Mouse (Mus musculus) forebrain, embryonic 11.5 days (tissue): ENCODE data around the gene Rabggta. TPM values are rescaled to one million over a fixed set of nuclear protein-coding genes. Genes with fewer than 3 reads are reported as not detected.

Experiments used
- ATAC-seq: fragments of 200-750 bp; cut with Nextera tagmentation; replicated peaks from 2 replicates; pipeline ENCODE4 v1.8.0; 2017; ENCODE audit warnings: moderate TSS enrichment; ENCODE audit not compliant: low FRiP score
- DNase-seq: peaks from one replicate; pipeline ENCODE4 v3.0.0-alpha.2; 2017; ENCODE audit warnings: low spot score
- H3K27ac ChIP-seq: fragments of 300-500 bp; sonication (generic); 2 replicates; pipeline ENCODE4 v1.5.1; 2014; ENCODE audit warnings: low read depth, low read length
- H3K27me3 ChIP-seq: fragments of 300-500 bp; sonication (generic); 2 replicates; pipeline ENCODE4 v1.6.1; 2014; ENCODE audit warnings: mild to moderate bottlenecking, low read length, mixed read lengths; ENCODE audit not compliant: control insufficient read depth, insufficient read depth
- H3K36me3 ChIP-seq: fragments of 300-500 bp; sonication (generic); 2 replicates; pipeline ENCODE4 v1.6.1; 2014; ENCODE audit warnings: mild to moderate bottlenecking, low read length, moderate library complexity, mixed read lengths; ENCODE audit not compliant: control insufficient read depth, insufficient read depth
- H3K4me1 ChIP-seq: fragments of 300-500 bp; sonication (generic); replicated peaks from 2 replicates; pipeline ENCODE4 v1.6.1; 2014; ENCODE audit warnings: low read length, mixed read lengths; ENCODE audit not compliant: control insufficient read depth, insufficient read depth
- H3K4me2 ChIP-seq: fragments of 300-500 bp; sonication (generic); 2 replicates; pipeline ENCODE4 v1.6.1; 2014; ENCODE audit warnings: low read depth, mild to moderate bottlenecking, low read length, moderate library complexity, mixed read lengths; ENCODE audit not compliant: severe bottlenecking
- H3K4me3 ChIP-seq: fragments of 300-500 bp; sonication (generic); 2 replicates; pipeline ENCODE4 v1.5.1; 2014; ENCODE audit warnings: low read depth, low read length
- H3K9ac ChIP-seq: fragments of 300-500 bp; sonication (generic); 2 replicates; pipeline ENCODE4 v1.6.1; 2014; ENCODE audit warnings: low read length
- H3K9me3 ChIP-seq: fragments of 300-500 bp; sonication (generic); 2 replicates; pipeline ENCODE4 v1.6.1; 2016; ENCODE audit warnings: low read length, mixed read lengths; ENCODE audit not compliant: control insufficient read depth
- WGBS: fragments of 180-500 bp; shearing (Covaris S2); extraction: QIAGEN DNeasy Blood & Tissue Kit; methylation state at CpG from one replicate; pipeline ENCODE4 v1.1.7; 2014; 5-methylcytosine and 5-hydroxymethylcytosine counted together
- polyA plus RNA-seq: library from polyadenylated mRNA; unstranded; fragments of >200 nt; fragmentation: Nextera tagmentation; extraction: Ambion mirVana; gene quantifications from 2 replicates; pipeline ENCODE4 v1.2.1, GENCODE M21; 2014

Rabggta gene
- polyA plus RNA-seq, 1 experiment from 2014 or later, result 23.4 TPM

GRCm38 (mm10) chr14:55671486-55671832, 50.6 kb downstream of the Rabggta start:
- Histone ChIP-seq H3K36me3 (no peaks in the 10 kb centered on the region), H3K27me3 (no peaks in the 10 kb centered on the region), H3K27ac (peak overlapping the region; percentile 79), H3K4me3 (peak overlapping the region; percentile 83), H3K4me1 (0 out of 2 replicates have a peak, but pooled peaks cover 2% of the 10 kb centered on the region), H3K9ac (peak overlapping the region; percentile 76), H3K4me2 (peak overlapping the region; percentile 54), H3K9me3 (no peaks in the 10 kb centered on the region)
- ATAC-seq, result peak; percentile 48
- DNase-seq, result no peak
- 0% methylated on average over 12 of the region's 12 CpGs for WGBS

Other genes starting within 250 kb of the Rabggta start
- 30.2 and 36.5 TPM in 2 replicates for gene Dhrs4, start 243.5 kb downstream of the Rabggta start, polyA plus RNA-seq
- 13.3 and 14.6 TPM in 2 replicates for gene Carmil3, start 231.6 kb downstream of the Rabggta start, polyA plus RNA-seq
- 0.21 and 0.28 TPM in 2 replicates for gene Cpne6, start 211.8 kb downstream of the Rabggta start, polyA plus RNA-seq
- gene Nrl, start 197.3 kb downstream of the Rabggta start, polyA plus RNA-seq, result not detected in 2 replicates
- gene Pck2, start 182.0 kb downstream of the Rabggta start, polyA plus RNA-seq, result 16.2 and 17.8 TPM in 2 replicates
- gene Dcaf11, start 162.3 kb downstream of the Rabggta start, polyA plus RNA-seq, result 74.2 and 74.6 TPM in 2 replicates
- gene A730061H03Rik, start 161.9 kb downstream of the Rabggta start, polyA plus RNA-seq, result 0.71 TPM in 1 of 2 replicates, not detected in the other
- not detected in 2 replicates for gene Fitm1, start 146.6 kb downstream of the Rabggta start, polyA plus RNA-seq
- gene Psme1, start 144.1 kb downstream of the Rabggta start, polyA plus RNA-seq, result 100 and 105 TPM in 2 replicates
- 3.4 and 4.7 TPM in 2 replicates for gene Emc9, start 137.0 kb downstream of the Rabggta start, polyA plus RNA-seq
- gene Psme2, start 131.2 kb downstream of the Rabggta start, polyA plus RNA-seq, result 178 and 187 TPM in 2 replicates
- 13.7 and 18.1 TPM in 2 replicates for gene Rnf31, start 130.6 kb downstream of the Rabggta start, polyA plus RNA-seq
- 6.5 and 8.6 TPM in 2 replicates for gene Irf9, start 118.7 kb downstream of the Rabggta start, polyA plus RNA-seq
- 4.8 and 5.5 TPM in 2 replicates for gene Rec8, start 104.2 kb downstream of the Rabggta start, polyA plus RNA-seq
- gene Ipo4, start 86.3 kb downstream of the Rabggta start, polyA plus RNA-seq, result 77.2 and 104 TPM in 2 replicates
- gene Gm49378, start 84.4 kb downstream of the Rabggta start, polyA plus RNA-seq, result 3.4 and 4.0 TPM in 2 replicates
- 77.1 and 78.4 TPM in 2 replicates for gene Tm9sf1, start 78.5 kb downstream of the Rabggta start, polyA plus RNA-seq
- gene Tssk4, start 72.1 kb downstream of the Rabggta start, polyA plus RNA-seq, result 0.76 and 0.99 TPM in 2 replicates
- gene Mdp1, start 61.8 kb downstream of the Rabggta start, polyA plus RNA-seq, result 61.9 and 62.3 TPM in 2 replicates
- 59.7 and 62.5 TPM in 2 replicates for gene Gmpr2, start 50.3 kb downstream of the Rabggta start, polyA plus RNA-seq
- gene Nedd8, start 50.1 kb downstream of the Rabggta start, polyA plus RNA-seq, result 583 and 616 TPM in 2 replicates
- gene Tinf2, start 40.4 kb downstream of the Rabggta start, polyA plus RNA-seq, result 73.8 and 74.8 TPM in 2 replicates
- gene Tgm1, start 8.3 kb downstream of the Rabggta start, polyA plus RNA-seq, result 0.21 and 1.4 TPM in 2 replicates
- 63.6 and 76.7 TPM in 2 replicates for gene Dhrs1, start 23.4 kb upstream of the Rabggta start, polyA plus RNA-seq
- gene Nop9, start 23.4 kb upstream of the Rabggta start, polyA plus RNA-seq, result 54.2 and 57.4 TPM in 2 replicates
- gene Cideb, start 36.2 kb upstream of the Rabggta start, polyA plus RNA-seq, result not detected in 2 replicates
- gene Ltb4r2, start 39.2 kb upstream of the Rabggta start, polyA plus RNA-seq, result 0.32 and 0.43 TPM in 2 replicates
- 0.45 TPM in 1 of 2 replicates, not detected in the other for gene Ltb4r1, start 43.7 kb upstream of the Rabggta start, polyA plus RNA-seq
- gene Adcy4, start 61.8 kb upstream of the Rabggta start, polyA plus RNA-seq, result 6.1 and 7.2 TPM in 2 replicates
- gene Ripk3, start 66.6 kb upstream of the Rabggta start, polyA plus RNA-seq, result 6.6 and 9.7 TPM in 2 replicates
- 30.8 and 32.7 TPM in 2 replicates for gene Nfatc4, start 100.9 kb upstream of the Rabggta start, polyA plus RNA-seq
- 20.2 and 20.3 TPM in 2 replicates for gene Nynrin, start 131.7 kb upstream of the Rabggta start, polyA plus RNA-seq
- 0.37 TPM in 1 of 2 replicates, not detected in the other for gene Cbln3, start 162.1 kb upstream of the Rabggta start, polyA plus RNA-seq
- 13.6 and 14.9 TPM in 2 replicates for gene Khnyn, start 162.7 kb upstream of the Rabggta start, polyA plus RNA-seq
- gene Sdr39u1, start 178.0 kb upstream of the Rabggta start, polyA plus RNA-seq, result 38.0 and 48.6 TPM in 2 replicates
- gene Cma1, start 222.4 kb upstream of the Rabggta start, polyA plus RNA-seq, result not detected in 2 replicates
- gene Cma2, start 228.7 kb upstream of the Rabggta start, polyA plus RNA-seq, result not detected in 2 replicates